Mouse (Mus musculus) neural tube, embryonic 15.5 days (tissue): Measurements from ENCODE around the gene Gm45062. TPM values are rescaled to one million over a fixed set of nuclear protein-coding genes. Genes with fewer than 3 reads are reported as not detected.
"Not testable (repeated sequence)": the region's sequence is repeated elsewhere in the genome, so short reads cannot be mapped to it uniquely, and the experiment has no call there.

Source experiments
- ATAC-seq: fragments of 200-750 bp; cut with Nextera tagmentation; 2 replicates; pipeline ENCODE4 v1.8.0; 2017; ENCODE audit warnings: mild to moderate bottlenecking, moderate TSS enrichment, moderate library complexity; ENCODE audit not compliant: low FRiP score
- H3K27ac ChIP-seq: fragments of 300-500 bp; sonication (generic); replicated peaks from 2 replicates; pipeline ENCODE4 v1.5.1; 2015; ENCODE audit warnings: mild to moderate bottlenecking, inconsistent platforms
- H3K27me3 ChIP-seq: fragments of 300-500 bp; sonication (generic); replicated peaks from 2 replicates; pipeline ENCODE4 v1.6.1; 2015; ENCODE audit warnings: inconsistent platforms
- H3K36me3 ChIP-seq: fragments of 300-500 bp; sonication (generic); 2 replicates; pipeline ENCODE4 v1.6.1; 2015; ENCODE audit warnings: inconsistent platforms
- H3K4me1 ChIP-seq: fragments of 300-500 bp; sonication (generic); 2 replicates; pipeline ENCODE4 v1.6.1; 2015; ENCODE audit warnings: inconsistent platforms
- H3K4me2 ChIP-seq: fragments of 300-500 bp; sonication (generic); 2 replicates; pipeline ENCODE4 v1.6.1; 2015; ENCODE audit warnings: inconsistent platforms, mild to moderate bottlenecking, moderate library complexity
- H3K4me3 ChIP-seq: fragments of 300-500 bp; sonication (generic); replicated peaks from 2 replicates; pipeline ENCODE4 v1.5.1; 2015; ENCODE audit warnings: mild to moderate bottlenecking, inconsistent platforms
- H3K9ac ChIP-seq: fragments of 300-500 bp; sonication (generic); replicated peaks from 2 replicates; pipeline ENCODE4 v1.6.1; 2015; ENCODE audit warnings: mild to moderate bottlenecking, inconsistent platforms
- H3K9me3 ChIP-seq: fragments of 300-500 bp; sonication (generic); replicated peaks from 2 replicates; pipeline ENCODE4 v1.6.1; 2016; ENCODE audit warnings: inconsistent platforms
- WGBS: fragments of 180-500 bp; shearing (Covaris S2); methylation state at CpG from one replicate; pipeline ENCODE4 v1.1.7; 2015; ENCODE audit warnings: mixed read lengths; 5-methylcytosine and 5-hydroxymethylcytosine counted together
- polyA plus RNA-seq: library from polyadenylated mRNA; unstranded; fragments of >200 nt; fragmentation: Nextera tagmentation; extraction: Ambion mirVana; gene quantifications from 2 replicates; pipeline ENCODE4 v1.2.1, GENCODE M21; 2015

Gm45062 gene
- polyA plus RNA-seq, 1 experiment from 2014 or later, result 9.4 TPM

DNA sequence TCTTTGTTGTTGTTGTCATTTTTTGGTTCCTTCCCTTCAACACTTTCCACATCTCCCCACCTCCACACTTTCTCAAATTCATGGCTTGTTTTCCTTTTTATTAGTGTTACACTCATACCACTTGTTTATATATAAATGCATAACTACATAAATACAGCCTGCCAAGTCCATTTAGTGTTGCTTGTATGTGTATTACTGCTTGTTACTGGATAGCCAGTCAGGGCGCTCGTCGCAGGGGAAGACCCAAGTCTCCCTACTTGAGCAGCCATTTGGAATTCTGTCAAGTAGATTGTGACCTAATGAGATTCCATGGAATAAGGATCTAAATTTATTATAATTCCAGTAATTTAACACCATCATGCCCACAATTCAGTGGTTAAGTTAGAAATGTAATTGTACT, 260.4 kb downstream of the Gm45062 start:
- Histone ChIP-seq H3K36me3 (no peaks in the 10 kb centered on the region), H3K4me2 (no peak overlapping the region), H3K9ac (no peak overlapping the region), H3K27me3 (no peaks in the 10 kb centered on the region), H3K27ac (no peak overlapping the region), H3K4me3 (no peak overlapping the region), H3K9me3 (no peaks in the 10 kb centered on the region), H3K4me1 (no peaks in the 10 kb centered on the region)
- 80% methylated on average over 3 of the region's 3 CpGs for WGBS
- ATAC-seq, result no peak

DNA sequence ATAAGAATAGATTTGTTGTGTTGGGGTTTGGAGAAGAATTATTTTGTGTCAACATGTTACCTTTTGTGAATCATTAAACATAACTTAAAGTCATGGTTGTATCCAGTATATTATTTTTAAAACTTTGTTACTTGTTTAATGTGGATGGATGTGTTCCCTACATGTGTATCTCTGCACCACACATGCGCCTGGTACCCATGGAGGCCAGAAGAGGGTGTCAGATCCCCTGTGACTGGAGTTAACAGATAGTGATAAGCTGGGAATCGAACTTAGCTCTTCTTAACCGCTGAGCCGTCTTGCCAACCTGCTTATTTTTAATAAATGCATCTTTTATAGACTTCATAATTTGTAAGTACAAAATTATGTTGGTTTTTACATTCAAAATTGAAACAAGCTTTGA, 262.0 kb downstream of the Gm45062 start:
- H3K4me3 ChIP-seq, result no peak overlapping the region
- H3K27ac ChIP-seq, result no peak overlapping the region
- H3K9me3 ChIP-seq, result no peaks in the 10 kb centered on the region
- no peaks in the 10 kb centered on the region for H3K4me1 ChIP-seq
- no peaks in the 10 kb centered on the region for H3K27me3 ChIP-seq
- H3K9ac ChIP-seq, result no peak overlapping the region
- no peak for ATAC-seq
- H3K4me2 ChIP-seq, result no peak overlapping the region
- H3K36me3 ChIP-seq, result no peaks in the 10 kb centered on the region
- 99% methylated on average over 4 of the region's 4 CpGs for WGBS

DNA sequence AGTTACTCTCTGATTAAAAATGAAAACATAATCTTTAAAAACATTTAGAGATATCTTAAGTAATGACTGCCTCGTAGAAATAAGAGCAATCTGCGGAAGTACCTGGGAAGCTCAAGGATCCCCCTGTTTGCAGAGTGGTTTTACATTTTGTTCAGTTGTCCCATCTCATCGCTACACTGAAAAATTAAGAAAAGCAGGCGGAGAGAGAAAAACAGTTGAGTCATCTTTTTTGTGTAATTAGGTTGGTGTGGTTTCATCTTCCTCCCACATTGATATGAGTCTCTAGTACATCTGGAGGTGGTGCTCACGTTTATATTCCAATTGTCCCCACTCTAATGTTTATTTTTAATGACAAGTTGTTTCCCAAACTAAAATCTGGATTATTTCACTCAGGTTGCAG, 265.5 kb downstream of the Gm45062 start:
- no peak for ATAC-seq
- Histone ChIP-seq H3K36me3 (no peaks in the 10 kb centered on the region), H3K4me2 (no peak overlapping the region), H3K27me3 (no peaks in the 10 kb centered on the region), H3K4me3 (no peak overlapping the region), H3K4me1 (no peaks in the 10 kb centered on the region), H3K9me3 (no peaks in the 10 kb centered on the region), H3K9ac (no peak overlapping the region), H3K27ac (no peak overlapping the region)
- WGBS, result 91% methylated on average over 5 of the region's 5 CpGs

DNA sequence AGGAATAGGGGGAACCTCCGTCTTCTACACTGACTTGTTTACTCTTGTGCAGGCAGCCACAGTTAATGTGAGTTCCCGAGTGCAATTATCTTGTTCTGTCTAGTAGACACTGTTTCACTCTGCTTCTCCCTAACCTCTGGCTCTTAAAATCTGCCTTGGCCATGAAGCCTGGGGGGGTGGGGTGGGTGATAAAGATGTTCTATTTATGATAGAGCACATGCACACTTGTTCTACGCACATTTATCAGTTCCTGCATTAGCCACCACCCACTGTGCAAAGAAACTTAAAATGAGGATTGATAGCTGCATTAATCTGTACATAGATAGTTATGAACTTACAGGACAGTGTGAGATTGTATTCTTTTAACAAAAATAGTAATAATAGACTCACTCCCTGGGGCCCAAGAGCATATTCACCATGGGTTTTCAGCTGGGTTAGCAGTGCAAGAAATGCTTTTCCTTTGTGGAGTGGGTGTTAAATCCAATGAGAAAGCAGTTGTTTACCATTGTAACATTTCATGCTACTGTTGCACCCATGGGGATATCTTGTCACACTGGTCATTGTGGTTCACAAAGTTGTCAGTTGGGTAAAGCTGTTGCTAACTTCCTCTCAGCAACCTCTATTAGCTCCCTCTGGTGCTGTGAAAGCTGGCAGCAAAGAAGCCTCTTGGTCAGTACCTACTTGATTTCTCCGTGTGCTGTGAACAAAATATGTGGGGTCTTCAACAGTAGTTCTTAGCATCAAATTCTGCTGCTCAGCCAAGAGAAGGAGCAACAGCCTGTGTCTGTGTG, 272.0 kb downstream of the Gm45062 start:
- 83% methylated on average over 4 of the region's 4 CpGs for WGBS
- H3K9me3 ChIP-seq, result no peaks in the 10 kb centered on the region
- H3K27me3 ChIP-seq, result no peaks in the 10 kb centered on the region
- H3K4me1 ChIP-seq, result no peaks in the 10 kb centered on the region
- H3K27ac ChIP-seq, result no peak overlapping the region
- H3K36me3 ChIP-seq, result no peaks in the 10 kb centered on the region
- ATAC-seq, result no peak
- H3K4me2 ChIP-seq, result no peak overlapping the region
- no peak overlapping the region for H3K4me3 ChIP-seq
- H3K9ac ChIP-seq, result no peak overlapping the region

- H3K9me3 ChIP-seq, result no peaks in the 10 kb centered on the region
- ATAC-seq, result no peak
- H3K36me3 ChIP-seq, result no peaks in the 10 kb centered on the region
- H3K4me2 ChIP-seq, result no peak overlapping the region
- no peaks in the 10 kb centered on the region for H3K4me1 ChIP-seq
- no peaks in the 10 kb centered on the region for H3K27me3 ChIP-seq
- no peak overlapping the region for H3K27ac ChIP-seq
- no peak overlapping the region for H3K4me3 ChIP-seq
- no peak overlapping the region for H3K9ac ChIP-seq
- 75% methylated on average over 2 of the region's 2 CpGs for WGBS
Observed at GRCm38 (mm10) chr6:8536944-8537343, 277.7 kb downstream of the Gm45062 start.

GRCm38 (mm10) chr6:8541531-8541930, 282.3 kb downstream of the Gm45062 start:
- H3K36me3 ChIP-seq, ATAC-seq, H3K4me2 ChIP-seq, H3K9ac ChIP-seq, H3K4me3 ChIP-seq, H3K27me3 ChIP-seq, H3K4me1 ChIP-seq, H3K27ac ChIP-seq, H3K9me3 ChIP-seq: not testable (repeated sequence)
- WGBS, result 91% methylated on average over 3 of the region's 4 CpGs

DNA sequence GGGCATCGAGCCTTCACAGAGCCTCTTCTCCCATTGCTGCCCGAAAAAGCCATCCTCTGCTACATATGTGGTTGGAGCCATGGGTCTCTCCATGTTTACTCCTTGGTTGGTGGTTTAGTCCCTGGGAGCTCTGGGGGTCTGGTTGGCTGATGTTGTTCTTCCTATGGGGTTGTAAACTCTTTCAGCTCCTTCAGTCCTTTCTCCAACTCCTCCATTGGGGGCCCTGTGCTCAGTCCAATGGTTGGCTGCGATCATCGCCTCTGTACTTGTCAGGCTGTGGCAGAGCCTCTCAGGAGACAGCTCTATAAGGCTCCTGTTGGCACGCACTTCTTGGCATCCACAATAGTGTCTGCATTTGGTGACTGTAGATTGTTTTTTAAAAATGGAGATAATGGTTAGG, 285.6 kb downstream of the Gm45062 start:
- Histone ChIP-seq H3K4me3 (no peak overlapping the region), H3K27me3 (no peaks in the 10 kb centered on the region), H3K36me3 (0 out of 2 replicates have a peak, but pooled peaks cover 4% of the 10 kb centered on the region), H3K9ac (no peak overlapping the region), H3K9me3 (no peaks in the 10 kb centered on the region), H3K27ac (no peak overlapping the region), H3K4me1 (no peaks in the 10 kb centered on the region), H3K4me2 (no peak overlapping the region)
- no peak for ATAC-seq
- WGBS, result 88% methylated on average over 5 of the region's 5 CpGs

- ATAC-seq, result no peak
- Histone ChIP-seq H3K4me1 (no peaks in the 10 kb centered on the region), H3K9me3 (no peaks in the 10 kb centered on the region), H3K9ac (no peak overlapping the region), H3K36me3 (0 out of 2 replicates have a peak, but pooled peaks cover 4% of the 10 kb centered on the region), H3K4me2 (no peak overlapping the region), H3K27ac (no peak overlapping the region), H3K4me3 (no peak overlapping the region), H3K27me3 (no peaks in the 10 kb centered on the region)
- whole genome bisulfite sequencing, result 92% methylated on average over 7 of the region's 7 CpGs
Observed at GRCm38 (mm10) chr6:8545780-8546179, 286.5 kb downstream of the Gm45062 start.

GRCm38 (mm10) chr6:8551155-8551554, 291.9 kb downstream of the Gm45062 start:
- Histone ChIP-seq H3K27me3 (no peaks in the 10 kb centered on the region), H3K9me3 (no peaks in the 10 kb centered on the region), H3K36me3 (no peaks in the 10 kb centered on the region), H3K4me3 (no peak overlapping the region), H3K27ac (no peak overlapping the region), H3K4me1 (no peaks in the 10 kb centered on the region), H3K4me2 (no peak overlapping the region), H3K9ac (no peak overlapping the region)
- WGBS, result 93% methylated on average over 2 of the region's 2 CpGs
- ATAC-seq, result no peak

DNA sequence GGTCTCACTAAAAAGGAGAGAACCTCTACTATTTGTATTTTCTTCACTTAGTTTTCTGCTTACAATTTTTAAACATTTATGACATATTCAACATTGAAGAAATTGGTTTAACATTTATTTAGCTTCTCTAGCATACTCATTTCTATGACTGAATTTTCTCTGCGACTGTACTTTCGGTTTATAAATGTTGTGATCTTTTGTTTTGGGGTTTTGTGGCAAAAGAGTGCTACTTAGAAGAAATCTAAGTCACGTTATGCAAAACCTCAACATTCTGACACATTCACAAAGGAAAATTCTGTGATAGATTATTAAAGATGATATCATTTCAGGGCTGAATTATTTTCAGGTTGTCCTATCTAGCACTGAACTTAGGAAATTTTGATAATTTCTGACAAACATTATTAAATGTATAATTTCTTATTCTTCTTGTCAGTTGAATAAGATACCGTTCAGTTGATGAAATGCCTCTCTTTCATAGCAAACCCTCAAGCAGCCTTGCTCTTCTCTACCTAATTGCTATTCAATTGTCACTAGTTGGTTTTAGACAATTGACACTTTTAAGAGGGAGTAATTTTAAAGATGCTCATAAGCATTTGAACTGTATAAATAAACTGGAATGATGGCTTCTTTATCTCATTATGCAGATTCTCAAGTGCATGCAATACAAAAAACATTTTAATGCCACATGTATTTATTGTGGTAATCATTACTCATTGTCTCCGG, 297.8 kb downstream of the Gm45062 start:
- Histone ChIP-seq H3K4me1 (no peaks in the 10 kb centered on the region), H3K9ac (no peak overlapping the region), H3K36me3 (no peaks in the 10 kb centered on the region), H3K27ac (no peak overlapping the region), H3K9me3 (no peaks in the 10 kb centered on the region), H3K4me3 (no peak overlapping the region), H3K27me3 (no peaks in the 10 kb centered on the region), H3K4me2 (no peak overlapping the region)
- 92% methylated on average over 5 of the region's 5 CpGs for WGBS
- no peak for ATAC-seq

GRCm38 (mm10) chr6:8560682-8561081, 301.4 kb downstream of the Gm45062 start:
- Histone ChIP-seq H3K27me3 (no peaks in the 10 kb centered on the region), H3K4me3 (no peak overlapping the region), H3K9ac (no peak overlapping the region), H3K4me1 (no peaks in the 10 kb centered on the region), H3K9me3 (no peaks in the 10 kb centered on the region), H3K27ac (no peak overlapping the region), H3K4me2 (no peak overlapping the region), H3K36me3 (no peaks in the 10 kb centered on the region)
- 93% methylated on average over 2 of the region's 2 CpGs for WGBS
- no peak for ATAC-seq

- no peaks in the 10 kb centered on the region for H3K9me3 ChIP-seq
- no peaks in the 10 kb centered on the region for H3K27me3 ChIP-seq
- no peak overlapping the region for H3K4me2 ChIP-seq
- H3K9ac ChIP-seq, result no peak overlapping the region
- H3K4me3 ChIP-seq, result no peak overlapping the region
- H3K36me3 ChIP-seq, result no peaks in the 10 kb centered on the region
- WGBS, result 95% methylated on average over 9 of the region's 9 CpGs
- H3K27ac ChIP-seq, result no peak overlapping the region
- no peak for ATAC-seq
- no peaks in the 10 kb centered on the region for H3K4me1 ChIP-seq
Observed at GRCm38 (mm10) chr6:8582377-8582776, 323.1 kb downstream of the Gm45062 start.
